8 mouse cellular contexts compared by ENCODE assay signal in the genomic region with DNA sequence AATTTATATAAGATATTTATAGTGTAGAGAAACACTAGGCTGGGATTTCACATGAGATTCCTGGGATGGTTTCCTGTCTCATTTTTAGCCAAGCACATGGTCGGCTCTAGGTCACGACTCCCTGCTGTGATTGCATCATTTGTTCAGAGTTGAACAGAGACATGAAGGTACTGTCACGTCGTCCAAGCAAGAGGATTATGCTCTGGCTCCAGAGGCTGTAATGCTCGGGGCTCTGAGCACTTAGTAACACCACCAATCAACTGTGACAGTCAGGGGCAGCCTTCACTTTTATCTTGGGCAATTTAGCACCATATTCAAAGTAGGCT.
DNase-seq lines count a peak whose midpoint lies in the region; ATAC-seq and TF ChIP-seq lines count a peak whose summit lies in the region.

No protein-coding gene starts in this region.

- peak; percentile 19 for DNase-seq in kidney, adult 2 months
- DNase-seq in kidney, adult 18-20 months: no peak
- DNase-seq in G1E (ENCODE audit: low spot score): no peak
- peak; percentile 48 for DNase-seq in brain, embryonic 14.5 days (ENCODE audit: low read depth)
- DNase-seq in limb, embryonic 14.5 days (ENCODE audit: low spot score): peak; percentile 54
- no peak for DNase-seq in right cerebral cortex, postnatal 36 days (ENCODE audit: low spot score in 2 of 2)
- no peak for DNase-seq in left cerebral cortex, postnatal 4 days

- peak; percentile 26; the same call in 1 of the 2 replicates for ATAC-seq in G1E (ENCODE audit: extremely low read depth, insufficient number of reproducible peaks, low FRiP score, poor library complexity, severe bottlenecking)
- peak; percentile 35; the same call in 1 of the 2 replicates for ATAC-seq in limb, embryonic 14.5 days (ENCODE audit: low FRiP score, low read depth)
- no peak for ATAC-seq in megakaryocyte progenitor cell, adult 5-6 weeks (replicated peaks; ENCODE audit: poor library complexity)

- no peak for TF ChIP-seq POLR2A in kidney, adult 2 months (IDR thresholded peaks at IDR 0.05; ENCODE audit: low read depth, low read length)
- TF ChIP-seq POLR2A in brain, embryonic 14.5 days (IDR thresholded peaks at IDR 0.05; ENCODE audit: borderline replicate concordance, extremely low read depth, insufficient read depth, insufficient read length, poor library complexity, severe bottlenecking): no peak
- no peak for TF ChIP-seq POLR2A in limb, embryonic 14.5 days (IDR thresholded peaks at IDR 0.05; ENCODE audit: borderline replicate concordance, extremely low read depth, insufficient read depth, insufficient read length)

- WGBS in kidney, adult 2 months: 37% methylated on average over 5 of the region's 5 CpGs
- 11% methylated on average over 5 of the region's 5 CpGs for WGBS in limb, embryonic 14.5 days

- H3K9me3 ChIP-seq in G1E (replicated peaks): no peaks in the 10 kb centered on the region
- H3K9me3 ChIP-seq in limb, embryonic 14.5 days (ENCODE audit: control insufficient read depth, low read length): no peaks in the 10 kb centered on the region

- H3K4me2 ChIP-seq in limb, embryonic 14.5 days (replicated peaks; ENCODE audit: low read depth, low read length, severe bottlenecking): no peak overlapping the region

- H3K36me3 ChIP-seq in kidney, adult 2 months (ENCODE audit: control insufficient read depth, insufficient read depth, low read length): no peaks in the 10 kb centered on the region
- H3K36me3 ChIP-seq in G1E (replicated peaks): no peaks in the 10 kb centered on the region
- peaks cover 58% of the 10 kb centered on the region for H3K36me3 ChIP-seq in limb, embryonic 14.5 days (ENCODE audit: control insufficient read depth, insufficient read depth, low read length)

- H3K4me1 ChIP-seq in kidney, adult 2 months (ENCODE audit: control insufficient read depth, insufficient read depth, low read length): peaks cover 13% of the 10 kb centered on the region
- peaks cover 52% of the 10 kb centered on the region for H3K4me1 ChIP-seq in G1E (ENCODE audit: insufficient read depth, low read depth, low read length)
- H3K4me1 ChIP-seq in limb, embryonic 14.5 days (ENCODE audit: control insufficient read depth, insufficient read depth, low read length): peaks cover 51% of the 10 kb centered on the region

- intact Hi-C loops in left cerebral cortex, postnatal 4 days (cut with DNase I): no loop called here

- H3K4me3 ChIP-seq in kidney, adult 2 months (ENCODE audit: insufficient read depth, low read depth, low read length): no peak overlapping the region
- H3K4me3 ChIP-seq in G1E (ENCODE audit: low read depth, low read length): no peak overlapping the region; the same call in 1 of the 2 replicates
- H3K4me3 ChIP-seq in limb, embryonic 14.5 days (replicated peaks; ENCODE audit: low read length): no peak overlapping the region

- no peak overlapping the region for H3K27ac ChIP-seq in kidney, adult 2 months (ENCODE audit: insufficient read depth, low read depth, low read length)
- H3K27ac ChIP-seq in limb, embryonic 14.5 days (replicated peaks; ENCODE audit: low read depth, low read length): no peak overlapping the region

- no peaks in the 10 kb centered on the region for H3K27me3 ChIP-seq in kidney, adult 2 months (replicated peaks; ENCODE audit: control insufficient read depth, insufficient read depth, low read length)
- H3K27me3 ChIP-seq in G1E (ENCODE audit: insufficient read depth, low read length): peaks cover 66% of the 10 kb centered on the region
- H3K27me3 ChIP-seq in limb, embryonic 14.5 days (ENCODE audit: control insufficient read depth, insufficient read depth, low read length): no peaks in the 10 kb centered on the region

- TF ChIP-seq CTCF in kidney, adult 2 months (conservative IDR thresholded peaks at IDR 0.05; ENCODE audit: insufficient read depth, insufficient read length, low read depth, low read length): no peak
- no peak for TF ChIP-seq CTCF in G1E (IDR thresholded peaks at IDR 0.05; ENCODE audit: low read depth, low read length)
- TF ChIP-seq CTCF in brain, embryonic 14.5 days (IDR thresholded peaks at IDR 0.05; ENCODE audit: borderline replicate concordance, extremely low read depth, insufficient read depth, insufficient read length): no peak

- no peak overlapping the region for H3K9ac ChIP-seq in limb, embryonic 14.5 days (ENCODE audit: low read depth, low read length, severe bottlenecking)

Comparison
In these comparisons a context has a peak if more than half of its experiments do, and no peak if none do; other contexts are left out.
1. DNase-seq: peak in kidney, adult 2 months (single experiment), brain, embryonic 14.5 days (single experiment) and limb, embryonic 14.5 days (single experiment); none in kidney, adult 18-20 months (single experiment), G1E (single experiment), right cerebral cortex, postnatal 36 days (0 of 2) and left cerebral cortex, postnatal 4 days (single experiment).